Mouse (Mus musculus) left cerebral cortex, adult 11 months (tissue): ENCODE measurements at regions not wholly inside any gene's neighbourhood (a gene's known extent, or its start where the extent isn't known, plus 50 kb on each side); places are given as distances from the start of the nearest gene placed in this dataset.

Source experiments
- DNase-seq: peaks from one replicate; pipeline ENCODE4 v3.0.0; 2022; ENCODE audit warnings: low spot score

GRCm38 (mm10) chr9:47438976-47439375 lies 91.0 kb upstream of the Cadm1 start:
- DNase-seq = no peak

- DNase-seq = no peak
These were observed 90.5 kb upstream of the Cadm1 start for GRCm38 (mm10) chr9:47439506-47439905.

GRCm38 (mm10) chr9:47440128-47440527 lies 89.8 kb upstream of the Cadm1 start:
- DNase-seq = no peak

- DNase-seq = no peak
These were observed 88.8 kb upstream of the Cadm1 start for GRCm38 (mm10) chr9:47441155-47441554.

GRCm38 (mm10) chr9:47444168-47444567 lies 85.8 kb upstream of the Cadm1 start:
- DNase-seq = no peak

GRCm38 (mm10) chr9:47444752-47445151 lies 85.2 kb upstream of the Cadm1 start:
- DNase-seq = no peak

- DNase-seq = no peak
These were observed 84.6 kb upstream of the Cadm1 start for GRCm38 (mm10) chr9:47445332-47445731.

GRCm38 (mm10) chr9:47452752-47453151 lies 77.2 kb upstream of the Cadm1 start:
- DNase-seq = no peak

- DNase-seq = no peak
These were observed 71.1 kb upstream of the Cadm1 start for GRCm38 (mm10) chr9:47458721-47459418.

GRCm38 (mm10) chr9:47459461-47460049 lies 70.4 kb upstream of the Cadm1 start:
- DNase-seq = no peak

GRCm38 (mm10) chr9:47460241-47460640 lies 69.7 kb upstream of the Cadm1 start:
- no peak for DNase-seq

GRCm38 (mm10) chr9:47461915-47462314 lies 68.1 kb upstream of the Cadm1 start:
- DNase-seq = no peak

GRCm38 (mm10) chr9:47466767-47467166 lies 63.2 kb upstream of the Cadm1 start:
- no peak for DNase-seq

- DNase-seq = no peak
These were observed 62.2 kb upstream of the Cadm1 start for GRCm38 (mm10) chr9:47467815-47468214.

- DNase-seq = no peak
These were observed 60.4 kb upstream of the Cadm1 start for GRCm38 (mm10) chr9:47469576-47469975.

GRCm38 (mm10) chr9:47470741-47471140 lies 59.2 kb upstream of the Cadm1 start:
- no peak for DNase-seq

- no peak for DNase-seq
These were observed 58.1 kb upstream of the Cadm1 start for GRCm38 (mm10) chr9:47471767-47472420.

GRCm38 (mm10) chr9:47473776-47474365 lies 56.1 kb upstream of the Cadm1 start:
- DNase-seq = no peak

GRCm38 (mm10) chr9:47474776-47475175 lies 55.2 kb upstream of the Cadm1 start:
- DNase-seq = no peak

- DNase-seq = no peak
These were observed 52.1 kb upstream of the Cadm1 start for GRCm38 (mm10) chr9:47477889-47478288.
